Mouse (Mus musculus) small intestine, adult 2 months (tissue): ENCODE measurements around the gene Bsg. TPM values are rescaled to one million over a fixed set of nuclear protein-coding genes. Genes with fewer than 3 reads are reported as not detected.

Experiments
- H3K27ac ChIP-seq: fragments of 200-500 bp; 2 replicates; pipeline ENCODE4 v1.5.1; 2012; ENCODE audit warnings: low read depth, low read length, control low read depth, inconsistent platforms; ENCODE audit not compliant: insufficient read depth
- H3K27me3 ChIP-seq: fragments of 200-500 bp; 2 replicates; pipeline ENCODE4 v1.6.1; 2012; ENCODE audit warnings: mild to moderate bottlenecking, moderate library complexity, low read length, inconsistent platforms; ENCODE audit not compliant: control insufficient read depth, insufficient read depth
- H3K36me3 ChIP-seq: fragments of 200-500 bp; 2 replicates; pipeline ENCODE4 v1.6.1; 2012; ENCODE audit warnings: mild to moderate bottlenecking, low read length, control low read depth, inconsistent platforms; ENCODE audit not compliant: control insufficient read depth, insufficient read depth
- H3K4me1 ChIP-seq: fragments of 200-500 bp; 2 replicates; pipeline ENCODE4 v1.6.1; 2012; ENCODE audit warnings: low read length, inconsistent platforms, mixed read lengths; ENCODE audit not compliant: control insufficient read depth, insufficient read depth, insufficient read length
- H3K4me3 ChIP-seq: fragments of 200-500 bp; 2 replicates; pipeline ENCODE4 v1.5.1; 2012; ENCODE audit warnings: low read depth, mild to moderate bottlenecking, control low read depth, inconsistent platforms, low read length, moderate library complexity
- CTCF ChIP-seq: fragments of 200-500 bp; IDR thresholded peaks from 2 replicates; pipeline ENCODE4 v1.5.1; 2012; ENCODE audit warnings: low read depth, mild to moderate bottlenecking, control low read depth, inconsistent platforms, low read length, moderate library complexity, mixed read lengths; ENCODE audit not compliant: insufficient replicate concordance, insufficient read length; ENCODE audit errors: extremely low read depth
- POLR2A ChIP-seq: fragments of 200-500 bp; IDR thresholded peaks from 2 replicates; pipeline ENCODE4 v1.6.1; 2012; ENCODE audit warnings: low read depth, mild to moderate bottlenecking, control low read depth, inconsistent platforms, low read length, moderate library complexity
- WGBS: fragments of 180-500 bp; shearing (Covaris S2); methylation state at CpG from one replicate; pipeline ENCODE4 v1.1.7; 2018; 5-methylcytosine and 5-hydroxymethylcytosine counted together
- polyA plus RNA-seq: library from polyadenylated mRNA; depleted of rRNA; stranded (reverse); fragments of >200 nt; gene quantifications from 2 replicates; pipeline ENCODE4 v1.2.3, GENCODE M21; 2012

Bsg gene
- polyA plus RNA-seq, 1 experiment: 1,266 TPM

GRCm38 (mm10) chr10:79706406-79707094 lies 2.3 kb downstream of the Bsg start:
- WGBS: 46% methylated on average over 5 of the region's 5 CpGs
- Histone ChIP-seq H3K4me3 (peak overlapping the region; percentile 93; the same call in 1 of the 2 replicates), H3K36me3 (peaks cover 32% of the 10 kb centered on the region), H3K27ac (no peak overlapping the region), H3K27me3 (no peaks in the 10 kb centered on the region), H3K4me1 (peaks cover 37% of the 10 kb centered on the region)
- no peak for TF ChIP-seq CTCF
- TF ChIP-seq POLR2A: no peak

GRCm38 (mm10) chr10:79707162-79707561 lies 2.9 kb downstream of the Bsg start:
- TF ChIP-seq POLR2A (no peak), CTCF (no peak)
- Histone ChIP-seq H3K4me3 (no peak overlapping the region), H3K4me1 (peaks cover 35% of the 10 kb centered on the region), H3K27me3 (no peaks in the 10 kb centered on the region), H3K36me3 (peaks cover 38% of the 10 kb centered on the region), H3K27ac (no peak overlapping the region)
- 52% methylated on average over 1 of the region's 1 CpGs for WGBS

- H3K27ac ChIP-seq: no peak overlapping the region
- H3K4me3 ChIP-seq: no peak overlapping the region
- no peaks in the 10 kb centered on the region for H3K27me3 ChIP-seq
Observed at GRCm38 (mm10) chr10:79707759-79708158, 3.5 kb downstream of the Bsg start.

GRCm38 (mm10) chr10:79708668-79709067 lies 4.4 kb downstream of the Bsg start:
- H3K36me3 ChIP-seq: peaks cover 38% of the 10 kb centered on the region
- no peak overlapping the region for H3K4me3 ChIP-seq
- peaks cover 35% of the 10 kb centered on the region for H3K4me1 ChIP-seq
- no peak overlapping the region for H3K27ac ChIP-seq
- TF ChIP-seq POLR2A: no peak
- no peak for TF ChIP-seq CTCF
- WGBS: 76% methylated on average over 21 of the region's 21 CpGs
- no peaks in the 10 kb centered on the region for H3K27me3 ChIP-seq

More at GRCm38 (mm10) chr10:79707759-79708158, 3.5 kb downstream of the Bsg start:
- H3K36me3 ChIP-seq: peaks cover 38% of the 10 kb centered on the region
- WGBS: 41% methylated on average over 4 of the region's 4 CpGs
- peaks cover 35% of the 10 kb centered on the region for H3K4me1 ChIP-seq
- no peak for TF ChIP-seq CTCF
- TF ChIP-seq POLR2A: no peak

DNA sequence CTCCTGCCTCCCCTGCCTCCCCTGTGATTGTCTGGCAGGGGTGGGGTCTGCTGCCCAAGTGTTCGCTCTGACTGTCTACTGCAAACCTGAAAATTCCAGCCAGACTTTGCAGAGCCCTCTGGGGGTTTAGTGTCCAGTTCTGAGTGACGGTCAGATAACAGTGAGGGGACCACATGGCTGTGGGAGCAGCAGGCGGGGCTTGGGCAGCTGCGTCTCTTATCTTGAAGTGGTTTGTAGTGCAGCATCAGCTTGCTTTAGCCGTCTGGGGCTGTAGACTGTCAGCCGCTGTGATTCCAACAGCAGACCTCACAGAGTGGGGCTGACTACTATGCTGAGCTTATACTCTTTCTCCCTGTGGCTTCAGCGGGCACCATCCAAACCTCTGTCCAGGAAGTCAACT lies 5.0 kb downstream of the Bsg start:
- peaks cover 38% of the 10 kb centered on the region for H3K36me3 ChIP-seq
- no peak overlapping the region for H3K4me3 ChIP-seq
- TF ChIP-seq CTCF (no peak), POLR2A (no peak)
- H3K27me3 ChIP-seq: no peaks in the 10 kb centered on the region
- no peak overlapping the region for H3K27ac ChIP-seq
- H3K4me1 ChIP-seq: peaks cover 35% of the 10 kb centered on the region
- 44% methylated on average over 7 of the region's 7 CpGs for WGBS

GRCm38 (mm10) chr10:79712029-79712428 lies 7.7 kb downstream of the Bsg start:
- H3K4me3 ChIP-seq: no peak overlapping the region
- H3K4me1 ChIP-seq: peaks cover 19% of the 10 kb centered on the region
- no peak overlapping the region for H3K27ac ChIP-seq
- TF ChIP-seq POLR2A (no peak), CTCF (peak; percentile 27; the same call in 1 of the 2 replicates)
- peaks cover 10% of the 10 kb centered on the region for H3K27me3 ChIP-seq
- 70% methylated on average over 1 of the region's 1 CpGs for WGBS
- peaks cover 35% of the 10 kb centered on the region for H3K36me3 ChIP-seq

DNA sequence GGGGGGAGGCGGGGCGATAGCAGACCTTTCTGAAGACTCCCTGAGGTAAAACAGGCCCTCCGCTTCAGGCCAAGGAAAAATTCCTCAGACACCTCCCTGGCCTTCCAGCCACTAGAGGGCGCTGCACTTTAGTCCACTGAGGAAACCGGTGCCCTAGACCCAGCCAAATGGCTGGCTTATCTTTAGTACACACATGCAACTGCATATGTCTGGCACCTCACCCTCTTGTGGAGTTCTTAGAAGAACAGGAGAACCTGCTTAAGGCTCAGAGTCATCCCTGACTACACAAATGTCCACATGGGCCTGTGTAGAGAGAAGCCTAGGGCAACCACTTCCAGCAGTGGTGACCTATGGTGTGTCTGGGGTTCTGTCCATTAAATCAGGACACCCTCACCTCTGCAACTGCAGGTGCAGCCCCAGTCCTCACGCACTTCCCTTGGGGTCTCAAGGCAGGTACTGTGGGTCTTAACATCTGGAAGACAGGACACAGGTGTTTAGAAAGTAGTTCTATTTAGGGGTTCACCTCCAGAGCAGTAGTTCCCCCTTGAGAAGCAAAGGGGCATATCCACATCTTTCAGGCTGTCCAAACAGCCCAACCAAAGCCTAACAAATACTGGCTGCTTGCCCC lies 8.3 kb downstream of the Bsg start:
- Histone ChIP-seq H3K4me1 (peaks cover 19% of the 10 kb centered on the region), H3K4me3 (no peak overlapping the region), H3K27ac (no peak overlapping the region), H3K36me3 (peaks cover 35% of the 10 kb centered on the region), H3K27me3 (peaks cover 15% of the 10 kb centered on the region)
- TF ChIP-seq POLR2A: no peak
- TF ChIP-seq CTCF: peak; percentile 77
- 8% methylated on average over 5 of the region's 6 CpGs for WGBS
